Mouse (Mus musculus): ENCODE data around the gene Megf9. TPM values are rescaled to one million over a fixed set of nuclear protein-coding genes. Genes with fewer than 3 reads are reported as not detected.
A peak's percentile ranks its signal among the peaks of the same experiment; 100 is the strongest.

The Megf9 gene
- total RNA-seq, 2 experiments from 2014 or later, result 97.8 to 101 TPM

DNA sequence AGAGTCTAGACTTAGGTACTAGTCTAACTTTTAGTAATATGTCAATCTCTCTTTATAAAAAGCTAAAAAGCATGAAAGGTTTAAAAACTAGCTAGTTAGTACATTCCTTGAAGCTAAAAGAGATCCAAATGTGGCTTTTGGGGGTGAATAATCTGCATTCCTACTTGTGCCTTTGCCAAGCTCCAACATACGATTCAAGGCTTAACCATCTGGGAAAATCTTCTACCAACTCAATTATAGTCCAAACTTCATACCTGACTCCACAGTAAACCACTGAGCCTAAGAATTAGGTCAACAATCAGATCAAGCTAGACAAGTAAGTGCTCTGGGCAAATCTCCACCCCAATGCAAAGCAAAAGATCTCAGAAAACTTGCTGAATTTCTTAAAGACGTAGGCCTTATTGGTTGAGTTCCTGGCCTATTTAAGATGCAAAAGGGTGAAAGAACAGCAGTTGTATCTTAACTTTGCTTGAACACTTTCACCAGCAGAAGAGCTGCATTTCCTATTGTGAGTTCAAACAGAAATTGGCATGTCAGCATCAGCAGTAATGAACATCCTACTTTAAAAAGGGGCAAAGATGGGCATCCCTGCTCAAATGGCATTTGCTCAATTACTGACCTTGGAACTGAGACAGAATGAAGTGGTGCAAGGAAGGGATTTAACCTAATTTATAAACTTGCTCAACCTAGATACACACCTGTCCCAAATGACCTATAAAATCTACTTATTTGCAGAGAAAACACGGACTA, 1.6 kb downstream of the Megf9 start:
- intact Hi-C loops (cut with DNase I), result no loop called here

DNA sequence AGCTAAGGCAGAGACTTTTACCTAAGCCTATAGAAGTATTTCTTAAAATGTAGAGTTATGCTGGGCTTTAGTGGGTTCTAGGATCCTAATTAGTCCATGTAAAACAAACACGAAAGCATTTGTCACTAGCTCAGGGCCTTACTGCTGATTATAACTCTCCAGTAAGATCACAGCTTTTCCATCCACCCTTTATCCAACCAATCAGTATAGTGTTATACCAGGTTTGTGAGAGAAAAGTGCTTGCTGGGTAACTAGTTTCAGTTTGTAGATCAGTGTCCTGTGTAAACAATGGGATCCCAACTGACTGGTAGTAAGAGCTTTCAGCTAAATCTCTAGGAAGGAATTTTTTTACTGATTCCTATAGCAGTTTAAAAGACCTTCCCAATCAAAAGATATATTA, 3.8 kb downstream of the Megf9 start:
- DNase-seq (ENCODE audit: low spot score in 2 of 2), result no peak
- intact Hi-C loops (cut with DNase I), result no loop called here

More for the DNA sequence above, 1.6 kb downstream of the Megf9 start:
- DNase-seq (ENCODE audit: low spot score in 2 of 2), result no peak

DNA sequence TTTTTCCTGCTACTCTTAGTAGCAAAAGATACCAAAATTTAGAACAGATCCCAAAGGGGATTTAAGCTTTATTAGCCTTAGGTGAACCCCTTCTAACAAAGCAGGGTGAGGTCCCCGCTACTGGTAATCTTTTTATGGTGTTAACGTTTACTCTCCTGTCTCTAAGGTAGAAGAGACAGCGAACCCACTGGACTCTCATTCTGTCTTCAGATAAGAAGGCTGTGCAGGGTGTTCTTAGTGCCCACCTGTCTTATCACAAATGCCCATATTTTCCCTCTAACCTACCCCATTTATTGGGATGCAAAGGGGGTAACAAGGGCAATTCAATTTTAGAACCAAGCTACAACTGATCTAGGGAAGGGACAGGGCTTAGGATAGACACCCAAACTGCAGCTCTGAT, 6.2 kb downstream of the Megf9 start:
- intact Hi-C loops (cut with DNase I), result no loop called here
- no peak for DNase-seq (ENCODE audit: low spot score in 2 of 2)

DNA sequence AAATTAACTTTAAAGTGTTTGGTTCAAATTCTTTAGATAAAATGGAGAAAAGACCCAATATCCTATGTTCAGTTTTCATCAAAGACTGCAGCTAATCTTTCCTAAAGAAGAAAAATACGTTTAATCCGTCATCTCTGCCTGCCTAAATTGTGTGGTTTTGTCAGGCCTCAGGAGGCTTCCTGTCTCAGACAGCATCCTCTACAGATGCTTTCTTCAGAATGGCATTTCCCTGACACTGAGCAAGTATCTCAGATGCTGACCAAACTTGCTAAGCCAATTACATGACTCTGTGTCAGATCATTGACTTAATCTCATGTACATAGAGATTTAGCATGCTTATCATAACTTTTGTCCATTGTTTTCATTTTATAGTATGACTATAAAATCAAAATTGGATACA, 11.4 kb downstream of the Megf9 start:
- intact Hi-C loops (cut with DNase I), result no loop called here
- DNase-seq (ENCODE audit: low spot score in 2 of 2), result no peak

DNA sequence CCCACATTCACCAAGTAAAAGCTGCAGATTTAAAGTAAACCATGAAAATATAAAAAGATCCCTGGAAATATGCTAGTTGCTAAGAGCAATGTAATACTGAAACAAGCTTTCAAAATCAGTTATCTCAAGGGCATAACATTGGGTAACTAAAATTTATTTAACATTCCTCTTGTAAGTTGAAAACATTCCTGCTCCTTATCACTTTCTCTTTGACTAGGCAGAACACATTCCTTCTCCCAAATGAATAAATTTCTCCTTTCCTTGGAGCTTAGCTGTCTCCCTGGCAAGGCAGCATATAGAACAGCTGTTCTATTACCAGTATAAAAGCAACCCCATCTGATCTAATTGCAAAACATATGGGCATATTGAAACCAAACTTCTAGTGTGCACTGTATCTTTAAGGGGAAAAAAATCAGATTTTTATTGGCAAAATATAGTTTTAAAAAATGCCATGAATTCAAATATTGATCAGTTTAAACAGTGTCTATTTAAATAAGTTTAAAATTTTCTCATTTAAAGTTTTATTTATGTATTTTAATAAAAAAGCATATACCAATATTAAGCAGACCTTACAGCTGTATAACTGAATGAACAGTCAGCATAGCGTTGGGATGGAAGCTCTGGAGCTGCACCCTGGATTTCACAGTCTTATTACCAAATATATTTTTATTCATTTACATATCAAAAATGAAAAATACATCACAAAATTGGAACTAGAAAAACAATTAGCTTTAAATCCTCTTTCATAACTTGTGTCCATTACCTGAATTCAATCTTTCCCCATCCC, 13.1 kb downstream of the Megf9 start:
- DNase-seq (ENCODE audit: low spot score in 2 of 2), result no peak
- intact Hi-C loops (cut with DNase I), result no loop called here

DNA sequence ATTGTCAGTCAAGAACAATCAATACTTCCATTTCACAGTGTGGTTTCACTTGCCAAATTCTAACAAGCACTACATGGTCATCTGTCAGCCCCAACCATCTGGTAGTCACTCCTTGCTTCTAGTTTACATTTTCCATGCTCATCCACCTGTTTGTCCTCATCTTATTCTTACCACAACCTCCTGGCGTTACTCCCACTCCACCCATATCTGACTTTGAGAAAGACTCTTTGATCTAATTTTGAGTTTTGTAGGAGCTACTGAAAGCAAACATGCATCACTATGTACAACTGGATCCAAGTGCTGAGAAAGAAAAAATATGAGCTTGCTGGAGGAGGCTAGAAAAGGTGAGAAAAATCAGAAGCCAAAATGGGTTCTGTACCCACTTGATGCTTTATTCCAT, 17.1 kb downstream of the Megf9 start:
- intact Hi-C loops (cut with DNase I), result no loop called here
- peak; percentile 26 to 92 for DNase-seq (ENCODE audit: low spot score in 2 of 2)

DNA sequence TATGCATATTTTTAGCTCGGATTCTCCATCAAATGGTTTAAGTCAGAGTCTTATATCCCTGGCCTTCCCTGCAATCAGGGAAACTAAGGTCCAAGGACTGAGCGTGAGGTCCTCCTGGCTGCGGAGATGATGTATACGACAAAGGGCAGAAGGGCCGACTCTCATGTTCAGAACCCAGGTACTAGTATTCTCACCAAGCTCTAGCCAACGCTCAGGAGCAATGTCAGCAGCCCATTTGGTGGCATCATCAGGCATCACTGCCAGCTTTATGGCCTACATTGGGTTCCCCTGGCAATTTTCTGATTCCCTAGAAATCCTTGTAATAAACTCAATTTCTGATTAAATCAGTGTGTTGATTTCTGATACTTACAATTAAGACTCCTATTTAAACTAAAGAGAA, 18.5 kb downstream of the Megf9 start:
- intact Hi-C loops (cut with DNase I), result no loop called here
- DNase-seq (ENCODE audit: low spot score in 2 of 2), result no peak

DNA sequence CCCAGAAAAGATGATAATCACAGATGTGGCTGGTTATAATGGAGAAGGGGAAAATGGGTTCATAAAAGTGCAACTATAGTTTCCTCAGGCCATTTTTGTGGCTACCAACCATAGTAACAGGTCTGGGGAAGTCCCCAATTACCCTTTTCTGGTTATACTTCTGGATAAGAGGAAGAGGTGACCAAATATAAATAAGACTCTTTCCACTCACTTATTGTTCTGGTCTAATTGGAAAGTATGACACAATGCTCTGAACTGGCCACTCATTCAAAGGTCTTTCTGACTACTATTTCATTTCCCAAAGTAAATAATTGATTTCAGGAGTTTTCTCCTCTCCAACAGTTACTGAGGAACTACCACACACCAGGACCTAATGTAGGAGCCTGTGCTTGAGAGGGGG, 19.3 kb downstream of the Megf9 start:
- DNase-seq (ENCODE audit: low spot score in 2 of 2), result no peak
- intact Hi-C loops (cut with DNase I), result no loop called here

DNA sequence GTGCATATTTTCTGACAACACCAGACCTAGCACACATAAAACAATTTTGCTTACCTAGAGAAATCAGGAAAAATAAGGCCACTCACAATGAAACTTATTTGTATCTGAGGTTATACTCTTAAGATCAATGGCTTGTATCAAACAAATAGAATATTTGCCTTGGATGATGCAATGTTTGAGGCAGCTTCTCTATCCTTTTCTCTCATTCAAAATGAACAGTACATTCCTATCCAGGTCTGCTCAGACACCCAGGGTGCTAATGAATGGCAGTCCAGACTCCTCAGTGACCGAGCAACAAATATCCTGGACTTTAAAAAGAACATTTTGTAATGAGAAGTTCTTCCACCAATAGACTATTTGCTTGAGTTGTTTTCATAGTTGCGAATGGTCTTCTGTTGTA, 24.8 kb downstream of the Megf9 start:
- intact Hi-C loops (cut with DNase I), result no loop called here
- no peak for DNase-seq (ENCODE audit: low spot score in 2 of 2)

DNA sequence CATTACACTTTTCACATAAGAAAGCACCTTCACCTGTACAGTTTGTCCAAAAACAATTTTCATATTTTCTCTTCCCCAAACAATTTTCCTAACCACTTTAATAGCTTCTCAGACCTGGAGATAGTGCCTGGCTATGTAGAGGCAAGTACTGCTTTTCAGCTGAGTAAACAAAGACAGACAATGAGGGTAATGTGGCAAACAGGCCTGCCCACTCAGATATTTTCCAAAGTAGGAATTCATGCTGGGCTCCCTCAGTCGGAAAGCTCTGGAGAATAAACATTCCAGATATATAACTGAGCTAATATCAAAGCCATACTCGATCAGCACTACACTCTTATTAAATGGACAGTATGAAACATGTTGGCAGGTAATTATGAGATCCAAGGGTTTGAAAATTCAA, 25.2 kb downstream of the Megf9 start:
- no peak for DNase-seq (ENCODE audit: low spot score in 2 of 2)
- intact Hi-C loops (cut with DNase I), result no loop called here

DNA sequence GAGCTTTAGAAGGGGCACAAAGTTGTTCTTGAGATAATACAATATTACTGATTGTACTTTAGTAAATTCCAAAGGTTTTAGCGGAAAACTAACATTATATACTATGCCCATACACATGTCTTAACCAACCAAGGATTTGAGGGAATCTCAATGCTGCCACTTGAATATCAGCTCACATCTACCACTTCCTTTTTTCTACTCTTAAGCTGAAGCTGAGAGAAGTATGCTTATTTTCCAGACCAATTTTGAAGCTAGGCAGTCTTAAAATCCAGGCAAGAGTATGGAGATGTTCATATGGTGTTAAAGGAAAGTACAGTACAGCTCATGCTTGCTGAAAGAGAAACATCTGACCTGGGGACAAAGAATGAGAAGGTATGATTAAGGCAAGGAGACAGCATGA, 26.6 kb downstream of the Megf9 start:
- no peak for DNase-seq (ENCODE audit: low spot score in 2 of 2)
- intact Hi-C loops (cut with DNase I), result no loop called here

DNA sequence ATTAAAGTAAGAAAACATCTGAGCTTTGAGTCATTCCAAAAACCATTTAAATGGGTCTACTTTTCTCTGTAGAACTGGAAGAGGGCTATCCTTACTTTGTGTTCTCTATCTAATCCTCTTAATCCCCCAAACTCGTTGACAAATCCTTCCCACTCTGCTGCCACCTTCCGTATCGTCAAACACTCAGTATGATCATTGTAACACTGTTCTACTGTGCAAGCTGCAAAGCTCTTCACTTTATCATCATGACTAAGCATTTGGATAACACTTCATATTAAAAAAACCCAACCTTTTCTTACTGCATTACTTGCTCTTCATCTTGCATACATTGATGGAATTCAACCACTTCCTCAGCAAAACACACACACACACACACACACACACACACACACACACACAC, 28.8 kb downstream of the Megf9 start:
- intact Hi-C loops (cut with DNase I), result no loop called here
- DNase-seq (ENCODE audit: low spot score in 2 of 2), result peak in 1 of 2 experiments; percentile 52

DNA sequence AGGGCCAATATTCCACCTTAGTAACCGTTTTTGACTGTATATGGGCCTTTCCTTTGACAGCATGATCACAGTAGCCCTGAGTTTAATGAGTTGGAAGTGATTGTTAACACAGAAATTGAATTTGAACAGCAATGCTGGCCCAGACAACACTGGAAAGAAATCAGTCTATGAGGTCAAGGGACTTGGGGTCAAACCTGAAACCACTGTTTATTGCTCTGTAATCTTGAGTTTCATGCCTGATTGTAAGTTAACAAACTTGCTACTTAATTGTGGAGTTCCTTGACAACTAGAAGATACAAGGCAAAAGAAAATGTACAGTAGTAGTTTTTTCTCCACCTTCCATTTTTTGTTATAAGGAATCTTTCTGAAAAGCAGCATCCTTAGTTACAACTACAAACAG, 31.0 kb downstream of the Megf9 start:
- intact Hi-C loops (cut with DNase I), result no loop called here
- no peak for DNase-seq (ENCODE audit: low spot score in 2 of 2)

DNA sequence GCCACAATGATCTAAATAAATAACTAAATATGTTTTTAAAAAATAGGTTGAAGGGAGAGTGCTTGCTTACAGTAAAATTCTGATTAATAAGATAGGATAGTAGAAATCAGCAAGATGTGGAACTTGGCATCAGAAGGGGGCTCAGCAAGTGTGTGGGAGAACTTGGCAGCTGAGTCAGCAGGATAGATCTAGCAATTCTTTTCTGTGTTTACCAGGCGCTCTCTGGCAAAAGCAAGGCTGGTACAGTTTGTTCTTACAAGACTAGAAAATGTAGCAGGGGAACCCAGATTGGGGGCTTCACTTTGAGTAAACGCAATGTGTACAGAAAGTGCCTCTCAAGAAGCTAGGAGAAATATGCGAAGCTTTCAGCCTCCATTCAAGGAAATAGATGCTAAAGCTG, 35.5 kb downstream of the Megf9 start:
- intact Hi-C loops (cut with DNase I), result no loop called here
- DNase-seq (ENCODE audit: low spot score in 2 of 2), result peak; percentile 54 to 64

DNA sequence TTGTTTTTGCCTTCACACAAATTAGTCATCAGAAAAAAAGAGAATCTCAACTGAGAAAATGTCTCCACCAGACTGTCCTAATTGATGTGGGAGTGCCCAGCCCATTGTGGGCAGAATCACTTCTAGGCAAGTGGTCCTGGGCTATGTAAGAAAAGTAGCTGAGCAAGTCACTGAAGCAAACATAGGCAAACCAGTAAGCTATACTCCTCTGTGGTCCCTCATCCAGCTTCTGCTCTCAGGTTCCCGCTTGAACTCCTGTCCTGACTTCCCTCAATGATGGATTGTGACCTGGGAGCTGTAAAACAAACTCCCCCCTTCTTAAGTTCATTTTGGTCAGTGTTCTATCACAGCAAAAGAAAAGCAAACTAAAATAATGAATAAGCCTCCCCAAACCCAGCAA, 37.8 kb downstream of the Megf9 start:
- intact Hi-C loops (cut with DNase I), result no loop called here
- no peak for DNase-seq (ENCODE audit: low spot score in 2 of 2)

DNA sequence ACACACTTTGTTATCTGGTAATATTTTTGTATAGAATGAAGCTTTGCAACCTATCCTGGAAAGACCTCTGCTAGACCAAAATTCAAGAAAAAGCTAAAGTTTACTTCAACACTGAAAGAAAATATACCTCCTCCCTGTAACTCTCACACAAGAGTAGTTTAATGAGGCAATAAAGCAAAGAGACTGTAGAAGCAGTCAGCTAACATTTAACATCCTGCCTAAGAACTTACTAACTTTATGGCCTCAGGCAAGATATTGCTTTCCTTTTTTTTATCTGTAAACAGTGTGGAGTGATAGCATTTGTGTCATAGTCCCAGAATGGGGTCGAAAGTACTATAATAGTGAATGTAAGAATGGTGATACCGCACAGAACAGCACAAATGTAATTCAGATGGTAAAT, 45.0 kb downstream of the Megf9 start:
- intact Hi-C loops (cut with DNase I), result no loop called here
- no peak for DNase-seq (ENCODE audit: low spot score in 2 of 2)

DNA sequence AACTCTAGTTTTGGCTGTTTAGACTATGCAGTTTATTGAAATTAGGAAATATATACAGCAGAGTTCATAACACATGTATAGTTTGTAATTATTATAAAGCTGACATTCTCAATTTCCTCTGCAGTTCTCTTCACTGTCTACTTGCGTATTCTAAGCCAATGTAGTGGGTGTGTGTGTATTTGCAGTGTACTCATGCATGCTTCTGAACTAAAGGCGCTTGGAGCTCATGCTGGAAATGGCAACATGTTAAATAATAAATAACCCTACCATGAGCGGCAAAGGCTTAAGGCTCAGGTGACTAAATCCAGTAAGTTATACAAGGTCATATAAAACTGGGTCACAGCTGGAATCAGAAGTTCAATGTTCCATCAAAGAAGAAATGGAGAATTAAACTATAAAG, 46.4 kb downstream of the Megf9 start:
- no peak for DNase-seq (ENCODE audit: low spot score in 2 of 2)
- intact Hi-C loops (cut with DNase I), result no loop called here

DNA sequence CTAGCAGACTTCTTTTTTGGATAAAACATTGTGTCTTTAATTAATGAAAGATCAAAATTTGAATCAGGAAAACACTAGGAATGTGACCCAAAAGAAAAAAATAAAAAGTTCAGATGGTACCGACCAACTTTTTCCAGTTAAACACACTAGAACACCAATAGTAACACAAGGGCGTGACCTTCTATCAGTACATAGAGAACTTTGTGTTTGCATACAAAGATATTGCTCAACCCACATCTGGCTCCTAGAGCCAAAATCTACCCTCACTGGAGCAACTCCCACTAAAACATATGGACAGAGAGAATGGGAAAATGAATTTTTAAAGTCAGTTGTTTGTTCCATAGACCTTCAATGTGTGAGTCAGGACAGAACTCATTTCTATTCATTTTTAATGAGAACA, 50.7 kb downstream of the Megf9 start:
- DNase-seq (ENCODE audit: low spot score in 2 of 2), result no peak
- intact Hi-C loops (cut with DNase I), result no loop called here

DNA sequence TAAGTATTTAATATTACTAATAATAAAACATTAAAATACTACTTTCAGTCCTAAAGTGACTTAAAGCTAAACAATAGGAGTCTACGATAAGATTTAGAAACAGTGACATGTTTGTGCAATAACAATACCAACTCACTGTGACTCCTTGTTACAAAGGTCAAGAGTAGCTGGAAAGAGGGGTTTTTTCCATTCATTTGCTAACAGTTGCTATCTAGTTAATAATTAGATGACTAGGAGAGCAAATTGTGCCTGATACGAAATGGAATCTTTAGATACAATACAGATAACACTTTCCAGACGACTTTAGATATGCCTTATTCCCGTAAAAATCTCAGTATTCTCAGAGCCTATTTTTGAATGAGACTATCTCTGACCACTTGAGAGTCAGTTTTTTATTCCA, 52.9 kb downstream of the Megf9 start:
- no peak for DNase-seq (ENCODE audit: low spot score in 2 of 2)
- intact Hi-C loops (cut with DNase I), result no loop called here

DNA sequence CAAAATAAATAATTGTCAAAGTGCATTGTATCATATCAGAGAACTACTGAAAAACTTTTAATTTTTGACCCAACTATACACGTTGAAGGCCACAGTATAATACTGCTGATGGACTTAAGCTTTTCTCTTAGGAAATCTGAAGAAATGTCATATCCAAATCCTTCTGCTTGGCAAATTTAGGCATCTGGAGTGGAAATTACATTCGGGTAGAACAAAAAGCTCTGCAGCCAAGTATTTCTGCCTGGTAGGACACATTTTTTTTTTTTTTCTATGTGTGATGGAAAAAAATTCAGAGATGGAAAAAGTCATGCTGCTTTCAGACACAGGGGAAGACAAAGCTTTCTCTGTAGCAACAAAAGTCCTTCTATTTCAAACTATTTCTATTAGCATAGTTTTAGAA, 63.4 kb downstream of the Megf9 start:
- DNase-seq (ENCODE audit: low spot score in 2 of 2), result no peak
- intact Hi-C loops (cut with DNase I), result no loop called here

DNA sequence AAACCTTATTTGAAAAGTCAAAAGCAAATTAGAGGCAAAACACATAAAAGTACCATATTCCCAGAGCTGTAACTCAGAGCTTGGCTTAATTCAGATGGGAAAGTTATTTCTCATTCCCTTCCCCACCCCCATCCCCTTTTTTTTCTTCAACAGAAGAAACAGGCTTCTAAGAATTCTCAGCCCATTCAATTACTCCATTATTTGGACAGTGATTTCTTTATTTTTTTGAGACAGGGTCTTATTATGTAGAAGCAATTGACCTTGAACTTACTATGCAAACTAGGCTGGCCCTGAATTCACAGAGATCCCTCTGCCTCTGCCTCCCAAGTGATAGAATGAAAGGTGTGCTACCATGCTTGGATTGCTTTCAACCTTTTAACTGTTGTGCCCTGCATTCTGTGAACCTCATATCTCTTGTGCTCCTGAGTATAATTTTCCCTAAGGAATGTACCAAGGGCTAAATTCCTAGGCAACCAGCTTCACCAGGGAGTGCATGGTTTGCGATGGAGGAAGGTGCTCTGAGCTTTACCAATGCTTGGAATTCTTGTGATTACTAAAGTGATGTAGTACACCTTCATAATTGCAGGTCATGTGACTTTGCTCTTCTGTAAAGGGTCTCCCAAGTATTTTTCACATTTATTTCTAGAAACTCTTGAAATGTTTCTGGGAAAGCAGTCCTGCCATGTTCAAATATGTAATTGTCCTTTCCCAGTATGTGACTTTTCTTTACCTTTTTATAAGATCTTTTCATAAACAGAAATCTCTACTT, 68.7 kb downstream of the Megf9 start:
- intact Hi-C loops (cut with DNase I), result no loop called here
- no peak for DNase-seq (ENCODE audit: low spot score in 2 of 2)
